Mouse (Mus musculus): Measurements from ENCODE around the gene Saa1.
"Not testable (repeated sequence)": the region's sequence is repeated elsewhere in the genome, so short reads cannot be mapped to it uniquely, and the experiment has no call there.

Saa1 gene

GRCm38 (mm10) chr7:46742880-46743279, at the start of gene Saa1:
TSS of gene Saa1 (minus strand) at chr7:46742980.
- DNase-seq (ENCODE audit: extremely low read depth, low read depth), result not testable (repeated sequence)

DNA sequence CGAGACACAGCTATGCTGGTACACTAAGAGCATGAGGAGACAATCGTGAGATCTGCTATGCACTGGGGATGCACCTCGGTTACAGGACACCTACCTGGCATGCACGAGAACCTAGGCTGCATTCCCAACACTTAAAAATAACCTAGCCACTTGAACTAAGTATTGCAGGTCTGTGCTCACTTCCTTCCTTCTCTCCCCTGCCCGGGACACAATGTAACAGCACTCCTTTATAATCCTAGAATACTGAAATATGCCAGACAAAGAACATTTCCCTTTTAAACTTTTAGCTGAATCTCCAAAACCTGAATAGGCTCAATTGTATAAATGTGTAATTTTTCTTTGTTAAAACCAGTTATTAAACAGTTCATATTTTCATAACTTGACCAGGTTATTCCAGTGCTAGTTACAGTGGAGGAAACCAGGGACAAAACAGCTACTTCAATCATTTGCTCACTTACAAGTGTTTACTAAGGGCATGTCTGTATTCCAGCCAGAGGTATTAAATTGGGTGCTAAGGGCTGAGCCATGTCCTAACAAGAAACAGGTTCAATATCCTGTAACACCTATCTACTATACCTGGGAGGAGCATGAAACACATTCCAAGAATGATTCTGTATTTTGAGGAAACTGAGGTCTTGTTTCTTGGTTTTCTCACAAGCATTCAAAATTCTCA, 46.5 kb upstream of the Saa1 start:
- DNase-seq (ENCODE audit: extremely low read depth, low read depth), result no peak

DNA sequence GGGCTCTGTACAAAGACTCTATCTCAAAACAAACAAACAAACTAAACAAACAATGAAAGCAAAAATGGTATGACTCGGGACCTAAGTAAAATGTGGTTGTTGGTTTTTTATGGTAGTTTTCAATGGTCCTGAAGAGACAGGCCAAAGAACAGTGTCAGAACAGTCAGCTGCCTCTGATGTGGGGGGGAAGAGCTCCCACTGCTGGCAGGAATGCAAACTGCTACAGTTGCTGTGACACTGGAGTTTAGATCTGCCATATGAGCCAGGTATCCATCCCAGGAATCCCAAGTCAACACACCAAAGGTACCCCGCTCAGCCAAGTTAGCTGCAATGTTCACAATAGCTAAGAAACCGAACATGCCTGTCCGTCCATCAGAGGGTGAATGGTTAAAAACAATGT, 27.9 kb upstream of the Saa1 start:
- DNase-seq (ENCODE audit: extremely low read depth, low read depth), result no peak

- DNase-seq (ENCODE audit: extremely low read depth, low read depth), result no peak
These were observed 25.7 kb upstream of the Saa1 start for GRCm38 (mm10) chr7:46768451-46768850.

DNA sequence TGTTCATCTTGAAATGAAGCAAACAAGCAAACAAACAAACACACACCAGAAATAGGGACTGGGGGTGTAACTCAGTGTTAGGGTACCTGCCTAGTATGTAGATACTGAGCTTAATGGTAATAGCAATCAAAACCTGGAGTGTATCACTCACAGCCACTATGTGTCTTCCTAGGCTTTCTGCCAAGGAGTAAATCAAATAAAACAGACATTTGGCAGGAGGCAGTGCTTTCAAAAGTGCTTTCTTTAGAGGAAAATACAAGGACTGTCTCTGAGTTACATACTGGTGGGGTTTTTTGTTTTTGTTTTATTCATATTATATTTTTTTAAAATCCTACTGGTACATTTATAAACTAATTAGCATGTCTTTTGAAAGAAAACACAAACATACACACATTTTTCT, 24.6 kb upstream of the Saa1 start:
- no peak for DNase-seq (ENCODE audit: extremely low read depth, low read depth)

DNA sequence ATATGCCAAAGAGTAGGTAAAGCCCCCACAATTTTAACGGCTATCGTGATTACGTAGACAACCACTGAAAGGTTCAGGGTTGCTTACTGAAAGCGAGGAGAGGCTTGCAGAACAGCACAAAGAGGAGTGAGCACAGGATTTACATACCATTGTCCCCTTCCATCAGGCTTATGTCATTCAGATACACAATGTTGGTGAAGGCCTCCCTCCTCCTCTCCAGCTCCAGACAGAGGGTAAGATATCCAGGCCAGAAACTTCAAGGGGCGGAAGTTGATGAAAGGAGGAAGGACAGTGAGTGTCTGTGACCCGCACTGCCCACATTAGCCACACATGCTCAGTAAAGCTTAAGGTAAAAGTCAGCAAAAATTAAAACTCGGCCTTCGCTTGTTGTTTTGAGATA, 21.9 kb upstream of the Saa1 start:
- DNase-seq (ENCODE audit: extremely low read depth, low read depth), result no peak

GRCm38 (mm10) chr7:46762601-46763000, 19.8 kb upstream of the Saa1 start:
- DNase-seq (ENCODE audit: extremely low read depth, low read depth), result no peak

GRCm38 (mm10) chr7:46761049-46761795, 18.4 kb upstream of the Saa1 start:
- DNase-seq (ENCODE audit: extremely low read depth, low read depth), result no peak

DNA sequence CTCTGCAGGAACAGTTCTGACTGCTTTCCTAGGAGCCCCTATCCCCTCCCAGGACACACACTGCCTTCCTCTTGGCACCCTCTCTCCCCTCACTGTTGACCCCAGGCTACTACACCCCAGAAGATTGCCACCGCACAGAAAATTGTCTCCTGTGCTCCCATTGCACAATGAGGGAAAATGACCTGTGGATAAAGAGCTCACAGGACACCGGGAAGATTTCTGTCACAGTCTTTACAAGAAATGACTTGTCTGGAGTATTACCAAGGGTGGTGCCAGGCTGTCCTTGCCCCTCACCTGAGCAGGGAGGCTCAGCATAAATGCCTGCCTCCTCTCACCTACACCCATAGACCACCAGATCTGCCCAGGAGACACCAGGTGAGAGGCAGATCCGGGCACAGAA, 8.7 kb upstream of the Saa1 start, which contains the start of gene Saa2:
Gene Saa2 (plus strand): TSS at position 301 of the 400 bp plus-strand sequence.
- DNase-seq (ENCODE audit: extremely low read depth, low read depth), result no peak

DNA sequence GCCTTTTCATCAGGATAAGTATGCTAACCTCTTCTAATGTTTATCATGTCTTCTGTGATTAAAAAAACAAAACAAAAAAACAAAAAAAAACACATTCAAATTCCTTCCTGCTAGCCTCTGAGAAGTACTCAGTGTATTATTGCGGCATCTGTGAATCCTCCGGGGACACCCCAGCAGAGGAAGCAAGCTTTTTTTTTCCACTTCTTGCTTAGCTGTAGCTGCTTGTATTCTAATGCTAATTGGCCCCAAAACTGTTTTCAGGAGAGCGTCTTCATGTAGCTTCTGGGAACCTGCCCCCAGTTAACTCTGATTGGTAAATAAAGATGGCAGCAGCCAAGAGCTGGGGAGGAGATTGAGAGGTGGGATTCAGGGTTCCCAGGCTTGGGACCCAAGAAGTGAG, 5.7 kb upstream of the Saa1 start:
- no peak for DNase-seq (ENCODE audit: extremely low read depth, low read depth)

DNA sequence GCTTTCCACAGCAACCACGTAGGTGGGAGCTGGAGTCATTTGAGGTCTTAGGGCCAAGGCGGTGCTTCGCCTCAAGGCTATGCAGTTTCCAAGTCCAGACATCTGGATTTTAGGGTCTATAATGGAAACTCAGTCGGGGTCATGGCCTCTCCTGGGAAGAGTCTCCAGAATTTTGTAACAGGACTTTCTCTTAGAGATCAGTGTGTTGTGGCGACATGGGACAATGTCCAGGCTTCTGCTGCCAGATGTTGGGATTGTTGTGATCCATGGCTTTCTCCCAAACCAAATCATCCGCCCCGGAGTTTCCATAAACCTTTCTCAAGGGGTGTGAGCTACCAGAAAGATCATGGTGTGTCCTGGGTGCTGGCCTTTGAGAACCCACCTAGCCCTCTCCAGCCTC, 3.6 kb upstream of the Saa1 start:
- DNase-seq (ENCODE audit: extremely low read depth, low read depth), result no peak

DNA sequence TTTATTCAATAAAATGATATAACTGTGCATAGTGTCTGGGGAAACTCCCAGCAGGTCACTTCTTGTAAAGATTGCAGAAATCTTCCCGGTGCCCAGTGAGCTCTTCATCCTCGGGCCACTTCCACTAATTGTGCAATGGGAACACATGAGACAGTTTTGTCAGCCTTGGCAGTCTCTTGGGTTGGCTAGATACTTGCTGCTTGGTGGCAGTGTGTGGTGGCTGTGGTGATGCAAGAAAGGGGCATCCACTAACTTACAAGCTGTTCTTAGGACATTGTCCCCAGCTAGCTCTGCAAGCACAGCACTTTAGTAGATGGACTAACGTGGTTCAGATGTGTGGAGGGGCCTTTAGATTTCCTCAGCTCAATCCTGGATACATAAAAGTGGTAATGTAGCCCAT, 3.0 kb upstream of the Saa1 start:
- no peak for DNase-seq (ENCODE audit: extremely low read depth, low read depth)

GRCm38 (mm10) chr7:46740041-46740440, 2.7 kb downstream of the Saa1 start:
- DNase-seq (ENCODE audit: extremely low read depth, low read depth), result not testable (repeated sequence)

GRCm38 (mm10) chr7:46738561-46739460, 4.0 kb downstream of the Saa1 start:
- no peak for DNase-seq (ENCODE audit: extremely low read depth, low read depth)

GRCm38 (mm10) chr7:46734983-46735382, 7.8 kb downstream of the Saa1 start:
- no peak for DNase-seq (ENCODE audit: extremely low read depth, low read depth)

- no peak for DNase-seq (ENCODE audit: extremely low read depth, low read depth)
These were observed 10.3 kb downstream of the Saa1 start, which contains the start of gene Saa4 for GRCm38 (mm10) chr7:46732458-46732857. TSS of gene Saa4 (minus strand) at chr7:46732603.

- no peak for DNase-seq (ENCODE audit: extremely low read depth, low read depth)
These were observed 15.2 kb downstream of the Saa1 start for GRCm38 (mm10) chr7:46727584-46727983.

- no peak for DNase-seq (ENCODE audit: extremely low read depth, low read depth)
These were observed 18.4 kb downstream of the Saa1 start for GRCm38 (mm10) chr7:46724396-46724795.

- no peak for DNase-seq (ENCODE audit: extremely low read depth, low read depth)
These were observed 18.9 kb downstream of the Saa1 start for GRCm38 (mm10) chr7:46723849-46724248.

- DNase-seq (ENCODE audit: extremely low read depth, low read depth), result no peak
These were observed 19.4 kb downstream of the Saa1 start for GRCm38 (mm10) chr7:46723354-46723753.

DNA sequence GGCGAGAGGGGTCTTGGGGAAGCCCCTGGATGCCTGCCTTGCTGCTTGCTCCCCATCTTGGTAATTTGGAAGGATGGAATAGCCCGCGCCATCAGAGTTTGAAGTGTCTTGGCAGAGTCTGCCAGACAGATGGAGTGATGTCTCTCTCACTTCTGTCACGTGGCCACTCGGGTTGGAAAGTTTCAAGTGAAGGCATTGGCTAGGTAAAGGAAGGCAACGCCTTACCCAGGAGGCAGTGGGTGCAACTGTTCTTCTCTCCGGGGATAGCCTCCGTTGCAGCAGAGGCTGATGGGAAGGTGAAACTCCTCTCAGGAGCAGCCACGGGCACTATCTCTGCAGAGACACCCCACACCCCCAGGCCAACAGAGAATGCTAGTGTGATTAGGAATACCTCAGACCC, 22.3 kb downstream of the Saa1 start:
- no peak for DNase-seq (ENCODE audit: extremely low read depth, low read depth)

DNA sequence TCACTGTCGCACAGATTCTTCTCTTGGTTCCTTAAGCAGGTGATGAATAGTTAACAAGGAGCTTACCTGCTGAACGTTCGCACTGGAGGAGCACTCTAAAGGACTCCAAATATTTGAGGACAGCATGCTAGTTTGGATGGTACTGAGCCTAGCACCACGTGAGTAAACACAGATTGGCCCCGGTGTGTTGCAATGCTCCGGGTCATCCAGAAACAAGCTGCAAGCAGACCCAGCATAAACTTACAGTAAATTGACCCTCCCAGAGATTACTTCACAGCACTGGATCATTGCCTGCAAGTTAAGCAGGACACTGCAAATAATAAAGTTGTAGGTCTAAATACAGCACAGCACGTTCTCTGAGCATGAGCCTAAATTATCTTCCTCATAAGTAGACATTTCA, 23.3 kb downstream of the Saa1 start:
- DNase-seq (ENCODE audit: extremely low read depth, low read depth), result no peak

Data from MEL-GATA-1-ER (cell line).